Mouse (Mus musculus): ENCODE measurements at regions not wholly inside any gene's neighbourhood (a gene's known extent, or its start where the extent isn't known, plus 50 kb on each side); places are given as distances from the start of the nearest gene placed in this dataset.

- TF ChIP-seq CTCF (IDR thresholded peaks at IDR 0.05; ENCODE audit: low read depth) (no peak), EP300 (IDR thresholded peaks at IDR 0.05; ENCODE audit: low read depth) (no peak)
- no peaks in the 10 kb centered on the region for H3K27me3 ChIP-seq (ENCODE audit: control insufficient read depth, insufficient read depth, low read length)
- DNase-seq (ENCODE audit: low spot score) (no peak), ATAC-seq (ENCODE audit: insufficient read depth, low read depth) (no peak)
- WGBS = 75% methylated on average over 4 of the region's 4 CpGs
- no peaks in the 10 kb centered on the region for H3K9me3 ChIP-seq (replicated peaks; ENCODE audit: control insufficient read depth, low read length)
- no peak overlapping the region for H3K27ac ChIP-seq (ENCODE audit: low read depth)
- H3K4me1 ChIP-seq (ENCODE audit: control insufficient read depth, insufficient read depth) = no peaks in the 10 kb centered on the region
- no peak overlapping the region for H3K4me2 ChIP-seq (ENCODE audit: low read depth, low read length)
- no peaks in the 10 kb centered on the region for H3K36me3 ChIP-seq (replicated peaks; ENCODE audit: control insufficient read depth, insufficient read depth, low read length)
- H3K4me3 ChIP-seq (ENCODE audit: low read depth, low read length) = no peak overlapping the region
- no peak overlapping the region for H3K9ac ChIP-seq (replicated peaks; ENCODE audit: low read depth, low read length)
Observed at GRCm38 (mm10) chr12:74452375-74453090, 136.3 kb upstream of the Gm11042 start.

DNA sequence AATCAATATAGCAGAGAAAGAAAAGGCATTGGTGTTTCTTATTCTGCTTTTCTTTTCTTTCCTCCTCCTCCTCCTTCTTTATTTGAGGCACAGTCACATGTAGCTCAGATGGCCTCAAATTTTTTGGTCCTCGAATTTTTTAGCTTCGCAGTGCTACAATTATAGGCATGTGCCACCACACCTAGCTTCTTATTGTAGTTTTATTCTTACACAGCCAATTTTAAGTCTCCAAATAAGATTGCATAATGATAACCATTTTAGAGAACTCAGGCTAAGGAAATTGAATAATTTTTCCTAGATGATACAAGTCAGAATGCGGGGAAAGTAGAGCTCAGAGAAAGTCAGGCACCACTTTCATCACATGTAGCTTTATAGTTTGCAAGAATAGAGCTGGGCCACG is 132.1 kb upstream of the Gm11042 start:
- Histone ChIP-seq H3K4me2 (ENCODE audit: low read depth, low read length) (no peak overlapping the region), H3K9ac (replicated peaks; ENCODE audit: low read depth, low read length) (no peak overlapping the region), H3K9me3 (replicated peaks; ENCODE audit: control insufficient read depth, low read length) (no peaks in the 10 kb centered on the region), H3K4me1 (ENCODE audit: control insufficient read depth, insufficient read depth) (no peaks in the 10 kb centered on the region), H3K36me3 (replicated peaks; ENCODE audit: control insufficient read depth, insufficient read depth, low read length) (no peaks in the 10 kb centered on the region), H3K4me3 (ENCODE audit: low read depth, low read length) (no peak overlapping the region), H3K27me3 (ENCODE audit: control insufficient read depth, insufficient read depth, low read length) (no peaks in the 10 kb centered on the region), H3K27ac (ENCODE audit: low read depth) (no peak overlapping the region)
- no peak for DNase-seq (ENCODE audit: low spot score)
- no peak for ATAC-seq (ENCODE audit: insufficient read depth, low read depth)
- WGBS = 76% methylated on average over 4 of the region's 4 CpGs
- TF ChIP-seq CTCF (IDR thresholded peaks at IDR 0.05; ENCODE audit: low read depth) = no peak
- TF ChIP-seq EP300 (IDR thresholded peaks at IDR 0.05; ENCODE audit: low read depth) = no peak

GRCm38 (mm10) chr12:74434874-74435273 is 118.7 kb upstream of the Gm11042 start:
- ATAC-seq (ENCODE audit: insufficient read depth, low read depth) = no peak

GRCm38 (mm10) chr12:74414738-74415137 is 98.5 kb upstream of the Gm11042 start:
- TF ChIP-seq CTCF (IDR thresholded peaks at IDR 0.05; ENCODE audit: low read depth) (no peak), EP300 (IDR thresholded peaks at IDR 0.05; ENCODE audit: low read depth) (no peak)
- Histone ChIP-seq H3K9ac (replicated peaks; ENCODE audit: low read depth, low read length) (no peak overlapping the region), H3K4me1 (ENCODE audit: control insufficient read depth, insufficient read depth) (no peaks in the 10 kb centered on the region), H3K4me3 (ENCODE audit: low read depth, low read length) (no peak overlapping the region), H3K27me3 (ENCODE audit: control insufficient read depth, insufficient read depth, low read length) (no peaks in the 10 kb centered on the region), H3K9me3 (replicated peaks; ENCODE audit: control insufficient read depth, low read length) (no peaks in the 10 kb centered on the region), H3K36me3 (replicated peaks; ENCODE audit: control insufficient read depth, insufficient read depth, low read length) (no peaks in the 10 kb centered on the region), H3K27ac (ENCODE audit: low read depth) (no peak overlapping the region), H3K4me2 (ENCODE audit: low read depth, low read length) (no peak overlapping the region)
- ATAC-seq (ENCODE audit: insufficient read depth, low read depth) = no peak
- no peak for DNase-seq (ENCODE audit: low spot score)
- 77% methylated on average over 2 of the region's 2 CpGs for WGBS

More at GRCm38 (mm10) chr12:74434874-74435273, 118.7 kb upstream of the Gm11042 start:
- H3K9me3 ChIP-seq (replicated peaks; ENCODE audit: control insufficient read depth, low read length) = no peaks in the 10 kb centered on the region
- no peak overlapping the region for H3K4me3 ChIP-seq (ENCODE audit: low read depth, low read length)
- no peaks in the 10 kb centered on the region for H3K4me1 ChIP-seq (ENCODE audit: control insufficient read depth, insufficient read depth)
- no peak overlapping the region for H3K9ac ChIP-seq (replicated peaks; ENCODE audit: low read depth, low read length)
- no peak for DNase-seq (ENCODE audit: low spot score)
- no peaks in the 10 kb centered on the region for H3K36me3 ChIP-seq (replicated peaks; ENCODE audit: control insufficient read depth, insufficient read depth, low read length)
- TF ChIP-seq CTCF (IDR thresholded peaks at IDR 0.05; ENCODE audit: low read depth) (no peak), EP300 (IDR thresholded peaks at IDR 0.05; ENCODE audit: low read depth) (no peak)
- no peak overlapping the region for H3K27ac ChIP-seq (ENCODE audit: low read depth)
- WGBS = 63% methylated on average over 4 of the region's 4 CpGs
- H3K27me3 ChIP-seq (ENCODE audit: control insufficient read depth, insufficient read depth, low read length) = no peaks in the 10 kb centered on the region
- no peak overlapping the region for H3K4me2 ChIP-seq (ENCODE audit: low read depth, low read length)

- DNase-seq (ENCODE audit: low spot score) (no peak), ATAC-seq (ENCODE audit: insufficient read depth, low read depth) (no peak)
- Histone ChIP-seq H3K27me3 (ENCODE audit: control insufficient read depth, insufficient read depth, low read length) (no peaks in the 10 kb centered on the region), H3K36me3 (replicated peaks; ENCODE audit: control insufficient read depth, insufficient read depth, low read length) (no peaks in the 10 kb centered on the region), H3K4me3 (ENCODE audit: low read depth, low read length) (no peak overlapping the region), H3K9ac (replicated peaks; ENCODE audit: low read depth, low read length) (no peak overlapping the region), H3K4me2 (ENCODE audit: low read depth, low read length) (no peak overlapping the region), H3K9me3 (replicated peaks; ENCODE audit: control insufficient read depth, low read length) (no peaks in the 10 kb centered on the region), H3K4me1 (ENCODE audit: control insufficient read depth, insufficient read depth) (no peaks in the 10 kb centered on the region), H3K27ac (ENCODE audit: low read depth) (no peak overlapping the region)
- 73% methylated on average over 2 of the region's 2 CpGs for WGBS
- no peak for TF ChIP-seq EP300 (IDR thresholded peaks at IDR 0.05; ENCODE audit: low read depth)
- no peak for TF ChIP-seq CTCF (IDR thresholded peaks at IDR 0.05; ENCODE audit: low read depth)
Observed at GRCm38 (mm10) chr12:74410511-74410910, 94.3 kb upstream of the Gm11042 start.

GRCm38 (mm10) chr12:74407591-74408095 is 91.4 kb upstream of the Gm11042 start:
- Histone ChIP-seq H3K27me3 (ENCODE audit: control insufficient read depth, insufficient read depth, low read length) (no peaks in the 10 kb centered on the region), H3K27ac (ENCODE audit: low read depth) (no peak overlapping the region), H3K4me3 (ENCODE audit: low read depth, low read length) (no peak overlapping the region), H3K4me1 (ENCODE audit: control insufficient read depth, insufficient read depth) (no peaks in the 10 kb centered on the region), H3K9ac (replicated peaks; ENCODE audit: low read depth, low read length) (no peak overlapping the region), H3K4me2 (ENCODE audit: low read depth, low read length) (no peak overlapping the region), H3K36me3 (replicated peaks; ENCODE audit: control insufficient read depth, insufficient read depth, low read length) (no peaks in the 10 kb centered on the region), H3K9me3 (replicated peaks; ENCODE audit: control insufficient read depth, low read length) (no peaks in the 10 kb centered on the region)
- DNase-seq (ENCODE audit: low spot score) (no peak), ATAC-seq (ENCODE audit: insufficient read depth, low read depth) (no peak)
- 48% methylated on average over 3 of the region's 3 CpGs for WGBS
- TF ChIP-seq EP300 (IDR thresholded peaks at IDR 0.05; ENCODE audit: low read depth) (no peak), CTCF (IDR thresholded peaks at IDR 0.05; ENCODE audit: low read depth) (no peak)
